Mouse (Mus musculus): ENCODE data around the gene Srsf3. TPM values are rescaled to one million over a fixed set of nuclear protein-coding genes. Genes with fewer than 3 reads are reported as not detected.

The Srsf3 gene
- polyA plus RNA-seq, 1 experiment from 2014 or later = 716 TPM

- DNase-seq (no peak), ATAC-seq (ENCODE audit: insufficient read depth) (peak; percentile 29; the same call in 1 of the 2 replicates)
- TF ChIP-seq CTCF (IDR thresholded peaks at IDR 0.05; ENCODE audit: low read depth) = no peak
- H3K4me2 ChIP-seq = no peak overlapping the region; the same call in 1 of the 2 replicates
- H3K4me1 ChIP-seq (ENCODE audit: insufficient read depth) = peaks cover 7% of the 10 kb centered on the region; the same call in 1 of the 2 replicates
- no peaks in the 10 kb centered on the region for H3K27me3 ChIP-seq (ENCODE audit: insufficient read depth, low read length)
- no peak overlapping the region for H3K9ac ChIP-seq
- no peaks in the 10 kb centered on the region for H3K36me3 ChIP-seq (ENCODE audit: insufficient read depth)
- H3K4me3 ChIP-seq (ENCODE audit: low read depth, low read length) = no peak overlapping the region
- H3K9me3 ChIP-seq (ENCODE audit: low read depth, low read length) = no peaks in the 10 kb centered on the region
- no peak overlapping the region; the same call in 1 of the 2 replicates for H3K27ac ChIP-seq (ENCODE audit: low read depth)
- 8% methylated on average over 8 of the region's 8 CpGs for WGBS
Measured at GRCm38 (mm10) chr17:29056699-29057151, 24.3 kb downstream of the Srsf3 start.

GRCm38 (mm10) chr17:29057361-29057890 is 25.0 kb downstream of the Srsf3 start:
- Histone ChIP-seq H3K4me2 (no peak overlapping the region), H3K4me1 (ENCODE audit: insufficient read depth) (peaks cover 7% of the 10 kb centered on the region; the same call in 1 of the 2 replicates), H3K36me3 (ENCODE audit: insufficient read depth) (no peaks in the 10 kb centered on the region), H3K9me3 (ENCODE audit: low read depth, low read length) (no peaks in the 10 kb centered on the region), H3K9ac (no peak overlapping the region), H3K27me3 (ENCODE audit: insufficient read depth, low read length) (no peaks in the 10 kb centered on the region), H3K27ac (ENCODE audit: low read depth) (no peak overlapping the region), H3K4me3 (ENCODE audit: low read depth, low read length) (no peak overlapping the region)
- no peak for TF ChIP-seq CTCF (IDR thresholded peaks at IDR 0.05; ENCODE audit: low read depth)
- 61% methylated on average over 11 of the region's 11 CpGs for whole genome bisulfite sequencing
- no peak for DNase-seq
- ATAC-seq (ENCODE audit: insufficient read depth) = no peak

GRCm38 (mm10) chr17:29057961-29058360 is 25.5 kb downstream of the Srsf3 start:
- DNase-seq = no peak
- TF ChIP-seq CTCF (IDR thresholded peaks at IDR 0.05; ENCODE audit: low read depth) = no peak
- no peak for ATAC-seq (ENCODE audit: insufficient read depth)
- no peaks in the 10 kb centered on the region for H3K9me3 ChIP-seq (ENCODE audit: low read depth, low read length)
- no peak overlapping the region for H3K27ac ChIP-seq (ENCODE audit: low read depth)
- no peak overlapping the region for H3K4me3 ChIP-seq (ENCODE audit: low read depth, low read length)
- WGBS = 69% methylated on average over 10 of the region's 10 CpGs
- H3K4me2 ChIP-seq = no peak overlapping the region
- H3K27me3 ChIP-seq (ENCODE audit: insufficient read depth, low read length) = no peaks in the 10 kb centered on the region
- peaks cover 7% of the 10 kb centered on the region; the same call in 1 of the 2 replicates for H3K4me1 ChIP-seq (ENCODE audit: insufficient read depth)
- no peak overlapping the region for H3K9ac ChIP-seq
- H3K36me3 ChIP-seq (ENCODE audit: insufficient read depth) = no peaks in the 10 kb centered on the region

GRCm38 (mm10) chr17:29058487-29058886 is 26.1 kb downstream of the Srsf3 start:
- no peaks in the 10 kb centered on the region for H3K36me3 ChIP-seq (ENCODE audit: insufficient read depth)
- no peak overlapping the region for H3K4me3 ChIP-seq (ENCODE audit: low read depth, low read length)
- H3K27ac ChIP-seq (ENCODE audit: low read depth) = no peak overlapping the region
- H3K4me2 ChIP-seq = no peak overlapping the region
- DNase-seq (no peak), ATAC-seq (ENCODE audit: insufficient read depth) (no peak)
- TF ChIP-seq CTCF (IDR thresholded peaks at IDR 0.05; ENCODE audit: low read depth) = no peak
- peaks cover 7% of the 10 kb centered on the region; the same call in 1 of the 2 replicates for H3K4me1 ChIP-seq (ENCODE audit: insufficient read depth)
- H3K9ac ChIP-seq = no peak overlapping the region
- WGBS = 77% methylated on average over 8 of the region's 8 CpGs
- H3K27me3 ChIP-seq (ENCODE audit: insufficient read depth, low read length) = no peaks in the 10 kb centered on the region
- no peaks in the 10 kb centered on the region for H3K9me3 ChIP-seq (ENCODE audit: low read depth, low read length)

- DNase-seq (no peak), ATAC-seq (ENCODE audit: insufficient read depth) (no peak)
- Histone ChIP-seq H3K4me2 (no peak overlapping the region), H3K4me3 (ENCODE audit: low read depth, low read length) (no peak overlapping the region), H3K27ac (ENCODE audit: low read depth) (no peak overlapping the region), H3K4me1 (ENCODE audit: insufficient read depth) (peaks cover 7% of the 10 kb centered on the region; the same call in 1 of the 2 replicates), H3K9ac (no peak overlapping the region), H3K27me3 (ENCODE audit: insufficient read depth, low read length) (no peaks in the 10 kb centered on the region), H3K9me3 (ENCODE audit: low read depth, low read length) (no peaks in the 10 kb centered on the region), H3K36me3 (ENCODE audit: insufficient read depth) (no peaks in the 10 kb centered on the region)
- 55% methylated on average over 3 of the region's 3 CpGs for WGBS
- TF ChIP-seq CTCF (IDR thresholded peaks at IDR 0.05; ENCODE audit: low read depth) = no peak
Measured at GRCm38 (mm10) chr17:29059581-29059980, 27.2 kb downstream of the Srsf3 start.

GRCm38 (mm10) chr17:29060946-29061345 is 28.5 kb downstream of the Srsf3 start:
- Histone ChIP-seq H3K4me3 (ENCODE audit: low read depth, low read length) (no peak overlapping the region), H3K27me3 (ENCODE audit: insufficient read depth, low read length) (no peaks in the 10 kb centered on the region), H3K27ac (ENCODE audit: low read depth) (no peak overlapping the region), H3K9me3 (ENCODE audit: low read depth, low read length) (no peaks in the 10 kb centered on the region), H3K9ac (no peak overlapping the region), H3K4me1 (ENCODE audit: insufficient read depth) (peaks cover 7% of the 10 kb centered on the region; the same call in 1 of the 2 replicates), H3K36me3 (ENCODE audit: insufficient read depth) (no peaks in the 10 kb centered on the region), H3K4me2 (no peak overlapping the region)
- no peak for TF ChIP-seq CTCF (IDR thresholded peaks at IDR 0.05; ENCODE audit: low read depth)
- DNase-seq = no peak
- WGBS = 83% methylated on average over 9 of the region's 9 CpGs
- ATAC-seq (ENCODE audit: insufficient read depth) = no peak

- Histone ChIP-seq H3K27ac (ENCODE audit: low read depth) (no peak overlapping the region), H3K27me3 (ENCODE audit: insufficient read depth, low read length) (no peaks in the 10 kb centered on the region), H3K4me3 (ENCODE audit: low read depth, low read length) (no peak overlapping the region), H3K4me2 (no peak overlapping the region), H3K36me3 (ENCODE audit: insufficient read depth) (no peaks in the 10 kb centered on the region), H3K9ac (peak overlapping the region; percentile 13; the same call in 1 of the 2 replicates), H3K9me3 (ENCODE audit: low read depth, low read length) (no peaks in the 10 kb centered on the region), H3K4me1 (ENCODE audit: insufficient read depth) (no peaks in the 10 kb centered on the region)
- ATAC-seq (ENCODE audit: insufficient read depth) (no peak), DNase-seq (no peak)
- WGBS = 35% methylated on average over 13 of the region's 13 CpGs
- TF ChIP-seq CTCF (IDR thresholded peaks at IDR 0.05; ENCODE audit: low read depth) = no peak
Measured at GRCm38 (mm10) chr17:29062119-29063035, 29.9 kb downstream of the Srsf3 start.
